Mouse (Mus musculus): ENCODE results near the gene Fbxo11. TPM values are rescaled to one million over a fixed set of nuclear protein-coding genes. Genes with fewer than 3 reads are reported as not detected.
"Not testable (repeated sequence)": the region's sequence is repeated elsewhere in the genome, so short reads cannot be mapped to it uniquely, and the experiment has no call there.

Gene Fbxo11
- polyA plus RNA-seq, 1 experiment from 2014 or later = 15.6 TPM

GRCm38 (mm10) chr17:87974629-87975228 lies 90.4 kb downstream of the Fbxo11 start, which contains the start of gene Msh6:
Msh6 (plus strand) TSS chr17:87975062.
- Histone ChIP-seq H3K4me3 (ENCODE audit: low read length) (peak within 1 kb of the TSS; percentile 82), H3K36me3 (ENCODE audit: insufficient read depth, low read length) (peaks cover 4% of the 10 kb centered on the region; the same call in 1 of the 2 replicates), H3K27ac (ENCODE audit: low read length) (peak within 1 kb of the TSS; percentile 86), H3K27me3 (ENCODE audit: insufficient read depth, low read length) (no peaks in the 10 kb centered on the region), H3K9me3 (ENCODE audit: low read length) (no peaks in the 10 kb centered on the region), H3K4me2 (replicated peaks; ENCODE audit: low read depth, low read length) (peak within 1 kb of the TSS; percentile 67), H3K9ac (replicated peaks; ENCODE audit: low read length) (peak within 1 kb of the TSS; percentile 89), H3K4me1 (ENCODE audit: insufficient read depth, low read length) (peaks cover 29% of the 10 kb centered on the region)
- peak; percentile 97 for ATAC-seq (ENCODE audit: low FRiP score, low TSS enrichment)
- under 1% methylated on average over 62 of the region's 63 CpGs for WGBS

GRCm38 (mm10) chr17:87973261-87974167 lies 91.6 kb downstream of the Fbxo11 start:
- WGBS = 59% methylated on average over 10 of the region's 10 CpGs
- no peak for ATAC-seq (ENCODE audit: low FRiP score, low TSS enrichment)
- Histone ChIP-seq H3K9ac (replicated peaks; ENCODE audit: low read length) (0 out of 2 replicates have a peak overlapping the region, but pooled peaks have one; percentile 66), H3K27ac (ENCODE audit: low read length) (no peak overlapping the region), H3K27me3 (ENCODE audit: insufficient read depth, low read length) (no peaks in the 10 kb centered on the region), H3K9me3 (ENCODE audit: low read length) (no peaks in the 10 kb centered on the region), H3K4me1 (ENCODE audit: insufficient read depth, low read length) (peaks cover 29% of the 10 kb centered on the region), H3K36me3 (ENCODE audit: insufficient read depth, low read length) (peaks cover 4% of the 10 kb centered on the region; the same call in 1 of the 2 replicates), H3K4me3 (ENCODE audit: low read length) (no peak overlapping the region; the same call in 1 of the 2 replicates), H3K4me2 (replicated peaks; ENCODE audit: low read depth, low read length) (peak overlapping the region; percentile 67)

- Histone ChIP-seq H3K9ac (replicated peaks; ENCODE audit: low read length) (no peak overlapping the region), H3K9me3 (ENCODE audit: low read length) (no peaks in the 10 kb centered on the region), H3K4me1 (ENCODE audit: insufficient read depth, low read length) (peaks cover 22% of the 10 kb centered on the region), H3K27ac (ENCODE audit: low read length) (no peak overlapping the region), H3K4me2 (replicated peaks; ENCODE audit: low read depth, low read length) (no peak overlapping the region), H3K36me3 (ENCODE audit: insufficient read depth, low read length) (peaks cover 4% of the 10 kb centered on the region; the same call in 1 of the 2 replicates), H3K27me3 (ENCODE audit: insufficient read depth, low read length) (no peaks in the 10 kb centered on the region), H3K4me3 (ENCODE audit: low read length) (no peak overlapping the region)
- WGBS = 66% methylated on average over 5 of the region's 5 CpGs
- no peak for ATAC-seq (ENCODE audit: low FRiP score, low TSS enrichment)
Measured at GRCm38 (mm10) chr17:87972856-87973255, 92.2 kb downstream of the Fbxo11 start.

- ATAC-seq (ENCODE audit: low FRiP score, low TSS enrichment); H3K9ac ChIP-seq (replicated peaks; ENCODE audit: low read length); H3K4me2 ChIP-seq (replicated peaks; ENCODE audit: low read depth, low read length); H3K27ac ChIP-seq (ENCODE audit: low read length); H3K36me3 ChIP-seq (ENCODE audit: insufficient read depth, low read length); H3K27me3 ChIP-seq (ENCODE audit: insufficient read depth, low read length); H3K4me3 ChIP-seq (ENCODE audit: low read length); H3K9me3 ChIP-seq (ENCODE audit: low read length): not testable (repeated sequence)
- WGBS = 84% methylated on average over 15 of the region's 15 CpGs
- H3K4me1 ChIP-seq (ENCODE audit: insufficient read depth, low read length) = peaks cover 17% of the 10 kb centered on the region
Measured at GRCm38 (mm10) chr17:87971696-87972591, 93.1 kb downstream of the Fbxo11 start.

GRCm38 (mm10) chr17:87968483-87968926 lies 96.6 kb downstream of the Fbxo11 start:
- peak; percentile 83 for ATAC-seq (ENCODE audit: low FRiP score, low TSS enrichment)
- WGBS = 34% methylated on average over 6 of the region's 8 CpGs

GRCm38 (mm10) chr17:87963081-87964075 lies 101.7 kb downstream of the Fbxo11 start:
- peaks cover 5% of the 10 kb centered on the region; the same call in 1 of the 2 replicates for H3K9me3 ChIP-seq (ENCODE audit: low read length)
- H3K4me3 ChIP-seq (ENCODE audit: low read length) = no peak overlapping the region
- no peak overlapping the region for H3K4me2 ChIP-seq (replicated peaks; ENCODE audit: low read depth, low read length)
- H3K27ac ChIP-seq (ENCODE audit: low read length) = no peak overlapping the region
- H3K9ac ChIP-seq (replicated peaks; ENCODE audit: low read length) = no peak overlapping the region
- H3K36me3 ChIP-seq (ENCODE audit: insufficient read depth, low read length) = no peaks in the 10 kb centered on the region
- H3K27me3 ChIP-seq (ENCODE audit: insufficient read depth, low read length) = no peaks in the 10 kb centered on the region
- WGBS = 90% methylated on average over 13 of the region's 14 CpGs
- no peaks in the 10 kb centered on the region for H3K4me1 ChIP-seq (ENCODE audit: insufficient read depth, low read length)
- no peak for ATAC-seq (ENCODE audit: low FRiP score, low TSS enrichment)

More at GRCm38 (mm10) chr17:87968483-87968926, 96.6 kb downstream of the Fbxo11 start:
- H3K4me2 ChIP-seq (replicated peaks; ENCODE audit: low read depth, low read length); H3K36me3 ChIP-seq (ENCODE audit: insufficient read depth, low read length); H3K4me1 ChIP-seq (ENCODE audit: insufficient read depth, low read length); H3K27me3 ChIP-seq (ENCODE audit: insufficient read depth, low read length); H3K27ac ChIP-seq (ENCODE audit: low read length); H3K9me3 ChIP-seq (ENCODE audit: low read length); H3K4me3 ChIP-seq (ENCODE audit: low read length); H3K9ac ChIP-seq (replicated peaks; ENCODE audit: low read length): not testable (repeated sequence)

- H3K4me3 ChIP-seq (ENCODE audit: low read length); H3K4me2 ChIP-seq (replicated peaks; ENCODE audit: low read depth, low read length); H3K4me1 ChIP-seq (ENCODE audit: insufficient read depth, low read length); H3K27ac ChIP-seq (ENCODE audit: low read length); H3K9me3 ChIP-seq (ENCODE audit: low read length); H3K36me3 ChIP-seq (ENCODE audit: insufficient read depth, low read length); ATAC-seq (ENCODE audit: low FRiP score, low TSS enrichment); H3K27me3 ChIP-seq (ENCODE audit: insufficient read depth, low read length); H3K9ac ChIP-seq (replicated peaks; ENCODE audit: low read length): not testable (repeated sequence)
- WGBS = 66% methylated on average over 5 of the region's 5 CpGs
Measured at GRCm38 (mm10) chr17:87959931-87960330, 105.2 kb downstream of the Fbxo11 start.

GRCm38 (mm10) chr17:87959406-87959805 lies 105.7 kb downstream of the Fbxo11 start:
- not testable (repeated sequence) for H3K27me3 ChIP-seq (ENCODE audit: insufficient read depth, low read length); H3K4me3 ChIP-seq (ENCODE audit: low read length); H3K36me3 ChIP-seq (ENCODE audit: insufficient read depth, low read length); H3K4me2 ChIP-seq (replicated peaks; ENCODE audit: low read depth, low read length); H3K9ac ChIP-seq (replicated peaks; ENCODE audit: low read length); H3K27ac ChIP-seq (ENCODE audit: low read length); ATAC-seq (ENCODE audit: low FRiP score, low TSS enrichment); H3K4me1 ChIP-seq (ENCODE audit: insufficient read depth, low read length); H3K9me3 ChIP-seq (ENCODE audit: low read length)
- 88% methylated on average over 8 of the region's 11 CpGs for WGBS
